In the genomic region with DNA sequence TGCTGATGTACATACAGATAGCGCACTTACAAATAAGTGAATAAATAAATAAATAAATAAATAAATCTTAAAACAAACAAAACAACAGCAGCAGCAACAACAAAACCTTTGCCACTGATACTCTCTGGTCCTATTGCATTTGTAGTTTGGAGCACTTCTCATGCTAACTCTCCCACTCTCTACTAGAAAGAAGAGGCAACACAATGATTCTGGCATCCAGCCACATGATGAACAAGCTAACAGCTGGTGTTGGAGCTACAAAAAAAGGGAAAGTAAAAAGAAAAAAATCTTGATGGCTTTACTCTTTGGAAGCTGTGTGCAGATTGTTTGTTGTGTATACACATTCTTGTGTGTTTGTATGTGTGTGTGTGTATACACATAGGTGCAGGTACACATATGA, we compare ENCODE assay signal across 11 mouse cellular contexts. TPM values are rescaled to one million over a fixed set of nuclear protein-coding genes. Genes with fewer than 3 reads are reported as not detected.
DNase-seq lines count a peak whose midpoint lies in the region; ATAC-seq and TF ChIP-seq lines count a peak whose summit lies in the region.
"Had no signal": no experiment of that assay in that cellular context is flagged by ENCODE, and none has a peak within 500 bp of the region (broad histone marks: within the 10 kb centered on the region; RNA-seq: fewer than 3 reads in every experiment).

No protein-coding gene starts in this region.

- 0 out of 2 replicates have a peak, but pooled peaks have one; percentile 30 for ATAC-seq in hindbrain, embryonic 16.5 days
- no peak for ATAC-seq in hindbrain, embryonic 11.5 days (ENCODE audit: low FRiP score)
- no peak for ATAC-seq in intestine, postnatal 0 days
- ATAC-seq in heart, embryonic 11.5 days (replicated peaks; ENCODE audit: insufficient number of reproducible peaks, low FRiP score, low TSS enrichment), result no peak
- ATAC-seq in erythroid progenitor cell, adult 5-6 weeks (replicated peaks; ENCODE audit: low FRiP score, poor library complexity, severe bottlenecking), result no peak

- H3K4me3 ChIP-seq in hindbrain, embryonic 16.5 days (ENCODE audit: low read length), result no peak overlapping the region
- no peak overlapping the region for H3K4me3 ChIP-seq in hindbrain, embryonic 11.5 days (ENCODE audit: low read depth, low read length)
- H3K4me3 ChIP-seq in intestine, postnatal 0 days (ENCODE audit: low read depth, low read length), result no peak overlapping the region
- H3K4me3 ChIP-seq in heart, embryonic 11.5 days (ENCODE audit: low read depth, low read length), result no peak overlapping the region
- H3K4me3 ChIP-seq: liver, embryonic 15.5 days; midbrain, embryonic 13.5 days had no signal

- H3K9me3 ChIP-seq in hindbrain, embryonic 16.5 days (ENCODE audit: control insufficient read depth, low read length), result no peaks in the 10 kb centered on the region
- H3K9me3 ChIP-seq in hindbrain, embryonic 11.5 days (ENCODE audit: control insufficient read depth, low read length), result no peaks in the 10 kb centered on the region
- H3K9me3 ChIP-seq in intestine, postnatal 0 days (ENCODE audit: control insufficient read depth), result no peaks in the 10 kb centered on the region
- H3K9me3 ChIP-seq in heart, embryonic 11.5 days (replicated peaks; ENCODE audit: control insufficient read depth, low read length), result no peaks in the 10 kb centered on the region
- H3K9me3 ChIP-seq: G1E; liver, embryonic 15.5 days; midbrain, embryonic 13.5 days had no signal

- WGBS in hindbrain, embryonic 16.5 days, result 100% methylated on average over 1 of the region's 1 CpGs
- 90% methylated on average over 1 of the region's 1 CpGs for WGBS in hindbrain, embryonic 11.5 days
- WGBS in intestine, postnatal 0 days, result 91% methylated on average over 1 of the region's 1 CpGs
- 97% methylated on average over 1 of the region's 1 CpGs for WGBS in heart, embryonic 11.5 days (ENCODE audit: insufficient replicate concordance)

- no peaks in the 10 kb centered on the region for H3K27me3 ChIP-seq in hindbrain, embryonic 16.5 days (replicated peaks; ENCODE audit: control insufficient read depth, insufficient read depth, low read length)
- no peaks in the 10 kb centered on the region for H3K27me3 ChIP-seq in hindbrain, embryonic 11.5 days (ENCODE audit: control insufficient read depth, insufficient read depth, low read length)
- H3K27me3 ChIP-seq in intestine, postnatal 0 days (replicated peaks; ENCODE audit: control insufficient read depth, insufficient read depth, low read length), result no peaks in the 10 kb centered on the region
- no peaks in the 10 kb centered on the region for H3K27me3 ChIP-seq in heart, embryonic 11.5 days (ENCODE audit: control insufficient read depth, insufficient read depth, low read length)
- H3K27me3 ChIP-seq: liver, embryonic 15.5 days; midbrain, embryonic 13.5 days had no signal

- H3K4me2 ChIP-seq in hindbrain, embryonic 16.5 days (ENCODE audit: low read length), result no peak overlapping the region
- H3K4me2 ChIP-seq in hindbrain, embryonic 11.5 days (replicated peaks; ENCODE audit: low read depth, low read length), result no peak overlapping the region
- no peak overlapping the region for H3K4me2 ChIP-seq in intestine, postnatal 0 days (replicated peaks; ENCODE audit: low read depth)
- no peak overlapping the region for H3K4me2 ChIP-seq in heart, embryonic 11.5 days
- H3K4me2 ChIP-seq: liver, embryonic 15.5 days; midbrain, embryonic 13.5 days had no signal

- H3K4me1 ChIP-seq in hindbrain, embryonic 16.5 days (ENCODE audit: control insufficient read depth, insufficient read depth, low read depth, low read length), result no peaks in the 10 kb centered on the region
- H3K4me1 ChIP-seq in hindbrain, embryonic 11.5 days (replicated peaks; ENCODE audit: control insufficient read depth, insufficient read depth, low read length), result no peaks in the 10 kb centered on the region
- H3K4me1 ChIP-seq in intestine, postnatal 0 days (replicated peaks; ENCODE audit: control insufficient read depth, insufficient read depth, low read length), result no peaks in the 10 kb centered on the region
- no peaks in the 10 kb centered on the region for H3K4me1 ChIP-seq in heart, embryonic 11.5 days (ENCODE audit: control insufficient read depth, insufficient read depth, low read length)
- H3K4me1 ChIP-seq: liver, embryonic 15.5 days; midbrain, embryonic 13.5 days had no signal

- DNase-seq in hindbrain, embryonic 11.5 days (ENCODE audit: low spot score), result no peak
- peak; percentile 82 for DNase-seq in brain, adult 2 months (ENCODE audit: low read depth, low spot score)
- DNase-seq in frontal cortex, postnatal 36 days (ENCODE audit: low spot score in 2 of 2), result peak; percentile 34 to 80
- DNase-seq in left cerebral cortex, postnatal 14 days (ENCODE audit: low spot score in 2 of 2), result peak; percentile 78 to 87

- H3K36me3 ChIP-seq in hindbrain, embryonic 16.5 days (ENCODE audit: control insufficient read depth, insufficient read depth, low read length), result no peaks in the 10 kb centered on the region
- H3K36me3 ChIP-seq in hindbrain, embryonic 11.5 days (ENCODE audit: control insufficient read depth, insufficient read depth, low read length), result no peaks in the 10 kb centered on the region
- H3K36me3 ChIP-seq in intestine, postnatal 0 days (ENCODE audit: control insufficient read depth, insufficient read depth), result no peaks in the 10 kb centered on the region
- no peaks in the 10 kb centered on the region for H3K36me3 ChIP-seq in heart, embryonic 11.5 days (ENCODE audit: control insufficient read depth, insufficient read depth, low read length)
- H3K36me3 ChIP-seq: G1E; liver, embryonic 15.5 days; midbrain, embryonic 13.5 days had no signal

- H3K27ac ChIP-seq in hindbrain, embryonic 16.5 days (ENCODE audit: low read depth, low read length), result no peak overlapping the region
- H3K27ac ChIP-seq in hindbrain, embryonic 11.5 days (ENCODE audit: low read depth, low read length), result no peak overlapping the region
- H3K27ac ChIP-seq in intestine, postnatal 0 days (ENCODE audit: low read depth, low read length), result no peak overlapping the region
- H3K27ac ChIP-seq in heart, embryonic 11.5 days (ENCODE audit: low read depth, low read length), result no peak overlapping the region
- H3K27ac ChIP-seq: liver, embryonic 15.5 days; midbrain, embryonic 13.5 days had no signal

- H3K9ac ChIP-seq in hindbrain, embryonic 16.5 days (ENCODE audit: low read depth, low read length), result no peak overlapping the region
- no peak overlapping the region for H3K9ac ChIP-seq in hindbrain, embryonic 11.5 days (ENCODE audit: low read depth, low read length)
- H3K9ac ChIP-seq in intestine, postnatal 0 days (ENCODE audit: low read depth, low read length), result no peak overlapping the region
- H3K9ac ChIP-seq in heart, embryonic 11.5 days (ENCODE audit: low read depth, low read length), result no peak overlapping the region
- H3K9ac ChIP-seq: liver, embryonic 15.5 days; midbrain, embryonic 13.5 days had no signal

- intact Hi-C loops in left cerebral cortex, postnatal 14 days (cut with DNase I), result no loop called here

- no peak for TF ChIP-seq CTCF in intestine, postnatal 0 days (IDR thresholded peaks at IDR 0.05; ENCODE audit: low read depth)

RNA-seq across cellular contexts. Expression of a gene that starts 34.7 kb away (rescaled TPM):
- polyA plus RNA-seq in hindbrain, embryonic 16.5 days (2015; fragmentation: Nextera tagmentation; extraction: Ambion mirVana), result 45.3 and 45.6 TPM in 2 replicates
- polyA plus RNA-seq in hindbrain, embryonic 11.5 days (2014; fragmentation: Nextera tagmentation; extraction: Ambion mirVana), result 84.6 and 94.7 TPM in 2 replicates
- total RNA-seq in left cerebral cortex, postnatal 14 days (2021), result 10 to 100 TPM; 32.3 to 39.7 TPM
- polyA plus RNA-seq in intestine, postnatal 0 days (2015; fragmentation: Nextera tagmentation; extraction: Ambion mirVana), result 29.1 and 31.6 TPM in 2 replicates
- polyA plus RNA-seq in heart, embryonic 11.5 days (2014; fragmentation: Nextera tagmentation; extraction: Ambion mirVana), result 51.6 and 52.0 TPM in 2 replicates
- 10.1 and 18.4 TPM in 2 replicates for total RNA-seq in erythroid progenitor cell, adult 5-6 weeks (2015; ENCODE audit: low replicate concordance)
- 29.4 and 30.4 TPM in 2 replicates for total RNA-seq in erythroid progenitor cell, adult 5-6 weeks (2017; ENCODE audit: low replicate concordance)
